Mouse (Mus musculus): ENCODE data around the gene Kif5c. TPM values are rescaled to one million over a fixed set of nuclear protein-coding genes. Genes with fewer than 3 reads are reported as not detected.

The Kif5c gene
- polyA plus RNA-seq, 1 experiment from 2014 or later = 36.3 TPM

- WGBS = 85% methylated on average over 7 of the region's 7 CpGs
- H3K4me3 ChIP-seq (ENCODE audit: low read depth, low read length) = no peak overlapping the region
- peaks cover under 1% of the 10 kb centered on the region; the same call in 1 of the 2 replicates for H3K36me3 ChIP-seq (replicated peaks; ENCODE audit: control insufficient read depth, insufficient read depth, low read depth, low read length)
These were observed 127.8 kb downstream of the Kif5c start for GRCm38 (mm10) chr2:49746947-49747346.

GRCm38 (mm10) chr2:49747670-49748069 lies 128.6 kb downstream of the Kif5c start:
- H3K4me3 ChIP-seq (ENCODE audit: low read depth, low read length) = no peak overlapping the region
- H3K36me3 ChIP-seq (replicated peaks; ENCODE audit: control insufficient read depth, insufficient read depth, low read depth, low read length) = peaks cover 5% of the 10 kb centered on the region; the same call in 1 of the 2 replicates
- no peak overlapping the region for H3K9ac ChIP-seq (replicated peaks; ENCODE audit: low read length)
- no peak overlapping the region for H3K4me2 ChIP-seq (ENCODE audit: low read depth, low read length)
- no peak overlapping the region for H3K27ac ChIP-seq (replicated peaks; ENCODE audit: low read depth, low read length)
- no peaks in the 10 kb centered on the region for H3K9me3 ChIP-seq (replicated peaks; ENCODE audit: control insufficient read depth, low read length)
- DNase-seq (ENCODE audit: low spot score) (no peak), ATAC-seq (replicated peaks; ENCODE audit: insufficient number of reproducible peaks, low FRiP score, low TSS enrichment, low read depth) (no peak)
- no peaks in the 10 kb centered on the region for H3K27me3 ChIP-seq (ENCODE audit: control insufficient read depth, insufficient read depth, low read length)
- WGBS = 59% methylated on average over 2 of the region's 2 CpGs
- no peaks in the 10 kb centered on the region; the same call in 1 of the 2 replicates for H3K4me1 ChIP-seq (ENCODE audit: control insufficient read depth, insufficient read depth, low read length)

More at GRCm38 (mm10) chr2:49746947-49747346, 127.8 kb downstream of the Kif5c start:
- no peaks in the 10 kb centered on the region for H3K27me3 ChIP-seq (ENCODE audit: control insufficient read depth, insufficient read depth, low read length)
- no peaks in the 10 kb centered on the region; the same call in 1 of the 2 replicates for H3K4me1 ChIP-seq (ENCODE audit: control insufficient read depth, insufficient read depth, low read length)
- H3K27ac ChIP-seq (replicated peaks; ENCODE audit: low read depth, low read length) = no peak overlapping the region
- H3K4me2 ChIP-seq (ENCODE audit: low read depth, low read length) = no peak overlapping the region
- H3K9ac ChIP-seq (replicated peaks; ENCODE audit: low read length) = no peak overlapping the region
- DNase-seq (ENCODE audit: low spot score) (no peak), ATAC-seq (replicated peaks; ENCODE audit: insufficient number of reproducible peaks, low FRiP score, low TSS enrichment, low read depth) (no peak)
- H3K9me3 ChIP-seq (replicated peaks; ENCODE audit: control insufficient read depth, low read length) = no peaks in the 10 kb centered on the region

GRCm38 (mm10) chr2:49748628-49749342 lies 129.7 kb downstream of the Kif5c start:
- H3K27ac ChIP-seq (replicated peaks; ENCODE audit: low read depth, low read length) = no peak overlapping the region
- no peak overlapping the region for H3K4me3 ChIP-seq (ENCODE audit: low read depth, low read length)
- no peaks in the 10 kb centered on the region for H3K27me3 ChIP-seq (ENCODE audit: control insufficient read depth, insufficient read depth, low read length)
- no peak overlapping the region for H3K4me2 ChIP-seq (ENCODE audit: low read depth, low read length)
- peak; percentile 59 for DNase-seq (ENCODE audit: low spot score)
- ATAC-seq (replicated peaks; ENCODE audit: insufficient number of reproducible peaks, low FRiP score, low TSS enrichment, low read depth) = no peak
- WGBS = 86% methylated on average over 14 of the region's 14 CpGs
- H3K9ac ChIP-seq (replicated peaks; ENCODE audit: low read length) = no peak overlapping the region
- no peaks in the 10 kb centered on the region for H3K4me1 ChIP-seq (ENCODE audit: control insufficient read depth, insufficient read depth, low read length)
- no peaks in the 10 kb centered on the region for H3K9me3 ChIP-seq (replicated peaks; ENCODE audit: control insufficient read depth, low read length)
- H3K36me3 ChIP-seq (replicated peaks; ENCODE audit: control insufficient read depth, insufficient read depth, low read depth, low read length) = peaks cover 9% of the 10 kb centered on the region; the same call in 1 of the 2 replicates

GRCm38 (mm10) chr2:49749730-49750576 lies 130.9 kb downstream of the Kif5c start:
- Histone ChIP-seq H3K9ac (replicated peaks; ENCODE audit: low read length) (no peak overlapping the region), H3K27me3 (ENCODE audit: control insufficient read depth, insufficient read depth, low read length) (no peaks in the 10 kb centered on the region), H3K36me3 (replicated peaks; ENCODE audit: control insufficient read depth, insufficient read depth, low read depth, low read length) (peaks cover 9% of the 10 kb centered on the region; the same call in 1 of the 2 replicates), H3K27ac (replicated peaks; ENCODE audit: low read depth, low read length) (no peak overlapping the region), H3K4me2 (ENCODE audit: low read depth, low read length) (no peak overlapping the region), H3K9me3 (replicated peaks; ENCODE audit: control insufficient read depth, low read length) (no peaks in the 10 kb centered on the region), H3K4me1 (ENCODE audit: control insufficient read depth, insufficient read depth, low read length) (no peaks in the 10 kb centered on the region), H3K4me3 (ENCODE audit: low read depth, low read length) (no peak overlapping the region)
- no peak for DNase-seq (ENCODE audit: low spot score)
- no peak for ATAC-seq (replicated peaks; ENCODE audit: insufficient number of reproducible peaks, low FRiP score, low TSS enrichment, low read depth)
- WGBS = 86% methylated on average over 11 of the region's 11 CpGs

- Histone ChIP-seq H3K27ac (replicated peaks; ENCODE audit: low read depth, low read length) (no peak overlapping the region), H3K4me2 (ENCODE audit: low read depth, low read length) (no peak overlapping the region), H3K9ac (replicated peaks; ENCODE audit: low read length) (no peak overlapping the region), H3K36me3 (replicated peaks; ENCODE audit: control insufficient read depth, insufficient read depth, low read depth, low read length) (peaks cover 9% of the 10 kb centered on the region), H3K27me3 (ENCODE audit: control insufficient read depth, insufficient read depth, low read length) (no peaks in the 10 kb centered on the region), H3K4me1 (ENCODE audit: control insufficient read depth, insufficient read depth, low read length) (no peaks in the 10 kb centered on the region), H3K4me3 (ENCODE audit: low read depth, low read length) (no peak overlapping the region), H3K9me3 (replicated peaks; ENCODE audit: control insufficient read depth, low read length) (no peaks in the 10 kb centered on the region)
- DNase-seq (ENCODE audit: low spot score) (no peak), ATAC-seq (replicated peaks; ENCODE audit: insufficient number of reproducible peaks, low FRiP score, low TSS enrichment, low read depth) (no peak)
- WGBS = 88% methylated on average over 10 of the region's 10 CpGs
These were observed 132.6 kb downstream of the Kif5c start for GRCm38 (mm10) chr2:49751544-49752210.

GRCm38 (mm10) chr2:49752211-49752607 lies 133.1 kb downstream of the Kif5c start:
- Histone ChIP-seq H3K9me3 (replicated peaks; ENCODE audit: control insufficient read depth, low read length) (no peaks in the 10 kb centered on the region), H3K4me1 (ENCODE audit: control insufficient read depth, insufficient read depth, low read length) (no peaks in the 10 kb centered on the region), H3K4me3 (ENCODE audit: low read depth, low read length) (no peak overlapping the region), H3K27ac (replicated peaks; ENCODE audit: low read depth, low read length) (no peak overlapping the region), H3K27me3 (ENCODE audit: control insufficient read depth, insufficient read depth, low read length) (no peaks in the 10 kb centered on the region), H3K9ac (replicated peaks; ENCODE audit: low read length) (no peak overlapping the region), H3K36me3 (replicated peaks; ENCODE audit: control insufficient read depth, insufficient read depth, low read depth, low read length) (peaks cover 9% of the 10 kb centered on the region), H3K4me2 (ENCODE audit: low read depth, low read length) (no peak overlapping the region)
- ATAC-seq (replicated peaks; ENCODE audit: insufficient number of reproducible peaks, low FRiP score, low TSS enrichment, low read depth) (no peak), DNase-seq (ENCODE audit: low spot score) (no peak)
- WGBS = 90% methylated on average over 8 of the region's 8 CpGs

GRCm38 (mm10) chr2:49753062-49753461 lies 134.0 kb downstream of the Kif5c start:
- ATAC-seq (replicated peaks; ENCODE audit: insufficient number of reproducible peaks, low FRiP score, low TSS enrichment, low read depth) (no peak), DNase-seq (ENCODE audit: low spot score) (no peak)
- H3K9ac ChIP-seq (replicated peaks; ENCODE audit: low read length) = no peak overlapping the region
- peaks cover 9% of the 10 kb centered on the region for H3K36me3 ChIP-seq (replicated peaks; ENCODE audit: control insufficient read depth, insufficient read depth, low read depth, low read length)
- 94% methylated on average over 3 of the region's 3 CpGs for WGBS
- no peaks in the 10 kb centered on the region for H3K4me1 ChIP-seq (ENCODE audit: control insufficient read depth, insufficient read depth, low read length)
- H3K27me3 ChIP-seq (ENCODE audit: control insufficient read depth, insufficient read depth, low read length) = no peaks in the 10 kb centered on the region
- H3K4me3 ChIP-seq (ENCODE audit: low read depth, low read length) = no peak overlapping the region
- H3K27ac ChIP-seq (replicated peaks; ENCODE audit: low read depth, low read length) = no peak overlapping the region
- no peaks in the 10 kb centered on the region for H3K9me3 ChIP-seq (replicated peaks; ENCODE audit: control insufficient read depth, low read length)
- no peak overlapping the region for H3K4me2 ChIP-seq (ENCODE audit: low read depth, low read length)

Measured in embryonic facial prominence, embryonic 11.5 days (tissue).